Mouse (Mus musculus): Measurements from ENCODE around the gene Rtn4r.

Gene Rtn4r

GRCm38 (mm10) chr16:18159255-18159654 lies 31.8 kb downstream of the Rtn4r start:
- DNase-seq: no peak

- DNase-seq: peak; percentile 84 to 88
Observed at GRCm38 (mm10) chr16:18159778-18160177, 32.3 kb downstream of the Rtn4r start.

- no peak for DNase-seq
Observed at GRCm38 (mm10) chr16:18160514-18160913, 33.1 kb downstream of the Rtn4r start.

- DNase-seq: no peak
Observed at GRCm38 (mm10) chr16:18161190-18161589, 33.7 kb downstream of the Rtn4r start.

GRCm38 (mm10) chr16:18164642-18165238 lies 37.3 kb downstream of the Rtn4r start:
- no peak for DNase-seq

GRCm38 (mm10) chr16:18166613-18167190 lies 39.3 kb downstream of the Rtn4r start:
- DNase-seq: no peak

GRCm38 (mm10) chr16:18169156-18169555 lies 41.7 kb downstream of the Rtn4r start:
- DNase-seq: no peak

GRCm38 (mm10) chr16:18169776-18170175 lies 42.3 kb downstream of the Rtn4r start:
- no peak for DNase-seq

GRCm38 (mm10) chr16:18172266-18172855 lies 44.9 kb downstream of the Rtn4r start:
- peak; percentile 92 to 93 for DNase-seq

- DNase-seq: no peak
Observed at GRCm38 (mm10) chr16:18173231-18173630, 45.8 kb downstream of the Rtn4r start.

- DNase-seq: no peak
Observed at GRCm38 (mm10) chr16:18173788-18174187, 46.3 kb downstream of the Rtn4r start.

- DNase-seq: no peak
Observed at GRCm38 (mm10) chr16:18175817-18176541, 48.5 kb downstream of the Rtn4r start.

GRCm38 (mm10) chr16:18176758-18177157 lies 49.3 kb downstream of the Rtn4r start:
- peak; percentile 43 to 49 for DNase-seq

GRCm38 (mm10) chr16:18179591-18179990 lies 52.1 kb downstream of the Rtn4r start:
- no peak for DNase-seq

- peak; percentile 22 to 32 for DNase-seq
Observed at GRCm38 (mm10) chr16:18181398-18181797, 54.0 kb downstream of the Rtn4r start.

GRCm38 (mm10) chr16:18182766-18183165 lies 55.3 kb downstream of the Rtn4r start:
- DNase-seq: no peak

GRCm38 (mm10) chr16:18185715-18186449 lies 58.4 kb downstream of the Rtn4r start:
- DNase-seq: no peak

GRCm38 (mm10) chr16:18186798-18187197 lies 59.4 kb downstream of the Rtn4r start:
- DNase-seq: no peak

GRCm38 (mm10) chr16:18187221-18187620 lies 59.8 kb downstream of the Rtn4r start:
- DNase-seq: no peak

GRCm38 (mm10) chr16:18191006-18191405 lies 63.6 kb downstream of the Rtn4r start:
- DNase-seq: no peak

GRCm38 (mm10) chr16:18194208-18194985 lies 67.0 kb downstream of the Rtn4r start:
- peak; percentile 47 to 67 for DNase-seq

- DNase-seq: peak; percentile 53 to 73
Observed at GRCm38 (mm10) chr16:18195068-18195467, 67.6 kb downstream of the Rtn4r start.

Data from kidney, postnatal 4 days (tissue).